Mouse (Mus musculus) liver, embryonic 14.5 days (tissue): ENCODE measurements around the gene Ppp1r14b. TPM values are rescaled to one million over a fixed set of nuclear protein-coding genes. Genes with fewer than 3 reads are reported as not detected.

ENCODE experiments used
- ATAC-seq: fragments of 200-750 bp; cut with Nextera tagmentation; 2 replicates; pipeline ENCODE4 v1.8.0; 2017; ENCODE audit warnings: moderate number of reproducible peaks, mild to moderate bottlenecking, moderate library complexity; ENCODE audit not compliant: insufficient read depth
- DNase-seq, 3 experiments: peaks; one replicate each; pipeline ENCODE4 v3.0.0-alpha.2; 2012 to 2013; ENCODE audit warnings: low read depth in 3 of 3, low spot score in 3 of 3
- H3K27ac ChIP-seq: fragments of 300-500 bp; sonication (generic); 2 replicates; pipeline ENCODE4 v1.5.1; 2014; ENCODE audit warnings: moderate library complexity, mild to moderate bottlenecking, control low read depth, inconsistent platforms
- H3K27me3 ChIP-seq: fragments of 300-500 bp; sonication (generic); 2 replicates; pipeline ENCODE4 v1.6.1; 2014; ENCODE audit warnings: mild to moderate bottlenecking, low read length, moderate library complexity; ENCODE audit not compliant: control insufficient read depth, insufficient read depth
- H3K36me3 ChIP-seq: fragments of 300-500 bp; sonication (generic); replicated peaks from 2 replicates; pipeline ENCODE4 v1.6.1; 2014; ENCODE audit warnings: low read depth; ENCODE audit not compliant: control insufficient read depth, insufficient read depth
- H3K4me1 ChIP-seq, 2 experiments: fragments of 200-500 bp in 1 of 2; fragments of 300-500 bp in 1 of 2; sonication (generic) in 1 of 2; replicated peaks; 2 replicates each; pipeline ENCODE4 v1.6.1; 2012 to 2014; ENCODE audit warnings: antibody characterized with exemption in 1 of 2, inconsistent platforms in 1 of 2, low read length in 1 of 2; ENCODE audit not compliant: control insufficient read depth in 2 of 2, insufficient read depth in 2 of 2
- H3K4me2 ChIP-seq: fragments of 300-500 bp; sonication (generic); 2 replicates; pipeline ENCODE4 v1.6.1; 2014; ENCODE audit warnings: low read depth, mild to moderate bottlenecking, control low read depth, moderate library complexity
- H3K4me3 ChIP-seq, 2 experiments: fragments of 200-500 bp in 1 of 2; fragments of 300-500 bp in 1 of 2; sonication (generic) in 1 of 2; 2 replicates each; pipeline ENCODE4 v1.5.1; 2012 to 2014; ENCODE audit warnings: low read depth in 2 of 2, low read length in 2 of 2, mild to moderate bottlenecking in 2 of 2, control low read depth in 1 of 2, inconsistent platforms in 1 of 2, moderate library complexity in 1 of 2; ENCODE audit not compliant: insufficient read depth in 1 of 2
- H3K9ac ChIP-seq: fragments of 300-500 bp; sonication (generic); replicated peaks from 2 replicates; pipeline ENCODE4 v1.6.1; 2014; ENCODE audit warnings: mild to moderate bottlenecking, control low read depth, moderate library complexity
- H3K9me3 ChIP-seq: fragments of 300-500 bp; sonication (generic); 2 replicates; pipeline ENCODE4 v1.6.1; 2016; ENCODE audit warnings: low read length, mixed read lengths; ENCODE audit not compliant: control insufficient read depth
- CTCF ChIP-seq: IDR thresholded peaks from 2 replicates; pipeline ENCODE4 v1.5.1; 2016; ENCODE audit warnings: antibody characterized with exemption, low read depth, control low read depth
- EP300 ChIP-seq: IDR thresholded peaks from 2 replicates; pipeline ENCODE4 v1.6.1; 2016; ENCODE audit warnings: antibody characterized with exemption, low read depth
- WGBS: fragments of 180-500 bp; shearing (Covaris S2); extraction: QIAGEN DNeasy Blood & Tissue Kit; methylation state at CpG from one replicate; pipeline ENCODE4 v1.1.7; 2014; ENCODE audit not compliant: insufficient replicate concordance; 5-methylcytosine and 5-hydroxymethylcytosine counted together
- polyA plus RNA-seq, 2 experiments: library from polyadenylated mRNA; depleted of rRNA in 1 of 2; stranded (reverse) in 1 of 2; unstranded in 1 of 2; fragments of >200 nt; fragmentation: Nextera tagmentation in 1 of 2; extraction: Ambion mirVana in 1 of 2; gene quantifications; 2 replicates each; pipeline versions ENCODE4 v1.2.1 to v1.2.3; 2012 to 2014

Ppp1r14b gene
- polyA plus RNA-seq, 2 experiments: 69.6 to 74.0 TPM

DNA sequence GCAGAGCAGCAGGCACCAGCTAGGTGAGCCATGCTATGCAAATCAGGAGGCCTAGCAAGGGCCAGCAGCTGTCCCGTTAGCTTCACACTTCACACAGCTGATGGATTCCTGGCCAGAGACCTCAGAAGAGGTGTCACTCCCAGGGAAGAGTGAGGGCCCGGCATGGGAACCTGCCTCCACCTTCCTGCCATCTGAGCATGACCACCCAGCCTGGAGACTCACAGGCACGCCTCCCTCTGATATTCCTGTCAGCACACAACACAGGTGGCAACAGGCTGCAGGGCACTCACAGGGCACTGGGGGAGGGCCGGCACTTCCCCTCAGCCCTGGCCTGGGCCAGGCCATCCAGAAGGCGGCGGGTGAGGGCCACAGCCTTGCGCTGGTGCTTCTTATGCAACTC, 19.3 kb upstream of the Ppp1r14b start:
- DNase-seq: no peak
- Histone ChIP-seq H3K27me3 (no peaks in the 10 kb centered on the region), H3K4me3 (no peak overlapping the region), H3K4me1 (peaks cover 9 to 13% of the 10 kb centered on the region in 2 experiments), H3K9me3 (no peaks in the 10 kb centered on the region), H3K36me3 (no peaks in the 10 kb centered on the region), H3K4me2 (no peak overlapping the region), H3K27ac (no peak overlapping the region), H3K9ac (no peak overlapping the region)
- no peak for ATAC-seq
- 81% methylated on average over 7 of the region's 7 CpGs for WGBS
- TF ChIP-seq EP300 (no peak), CTCF (no peak)

DNA sequence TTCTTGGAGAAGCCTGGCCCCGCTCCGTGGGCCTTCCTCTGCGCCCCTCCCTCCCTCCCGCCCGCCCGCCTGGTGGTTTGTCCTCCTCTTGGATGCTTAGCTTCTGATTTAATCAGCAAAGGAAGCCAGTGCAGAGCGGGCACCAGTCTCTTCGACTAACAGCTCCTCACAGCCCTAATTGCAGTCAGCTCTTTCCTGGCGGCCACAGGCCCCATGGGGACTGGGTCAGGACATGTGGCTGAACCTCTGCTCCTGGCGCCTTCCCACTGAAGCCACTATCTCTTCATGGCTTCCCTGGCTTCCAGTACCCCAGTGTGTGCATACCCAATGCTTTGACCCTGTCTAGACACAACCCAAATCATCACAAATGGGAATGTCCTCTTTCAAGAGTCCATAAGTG, 18.3 kb upstream of the Ppp1r14b start:
- Histone ChIP-seq H3K9ac (no peak overlapping the region), H3K9me3 (no peaks in the 10 kb centered on the region), H3K4me3 (no peak overlapping the region), H3K4me2 (no peak overlapping the region), H3K27me3 (no peaks in the 10 kb centered on the region), H3K4me1 (peaks cover 8 to 9% of the 10 kb centered on the region in 2 experiments), H3K36me3 (no peaks in the 10 kb centered on the region), H3K27ac (no peak overlapping the region)
- DNase-seq: no peak
- TF ChIP-seq EP300 (no peak), CTCF (no peak)
- no peak for ATAC-seq
- 67% methylated on average over 10 of the region's 10 CpGs for WGBS

DNA sequence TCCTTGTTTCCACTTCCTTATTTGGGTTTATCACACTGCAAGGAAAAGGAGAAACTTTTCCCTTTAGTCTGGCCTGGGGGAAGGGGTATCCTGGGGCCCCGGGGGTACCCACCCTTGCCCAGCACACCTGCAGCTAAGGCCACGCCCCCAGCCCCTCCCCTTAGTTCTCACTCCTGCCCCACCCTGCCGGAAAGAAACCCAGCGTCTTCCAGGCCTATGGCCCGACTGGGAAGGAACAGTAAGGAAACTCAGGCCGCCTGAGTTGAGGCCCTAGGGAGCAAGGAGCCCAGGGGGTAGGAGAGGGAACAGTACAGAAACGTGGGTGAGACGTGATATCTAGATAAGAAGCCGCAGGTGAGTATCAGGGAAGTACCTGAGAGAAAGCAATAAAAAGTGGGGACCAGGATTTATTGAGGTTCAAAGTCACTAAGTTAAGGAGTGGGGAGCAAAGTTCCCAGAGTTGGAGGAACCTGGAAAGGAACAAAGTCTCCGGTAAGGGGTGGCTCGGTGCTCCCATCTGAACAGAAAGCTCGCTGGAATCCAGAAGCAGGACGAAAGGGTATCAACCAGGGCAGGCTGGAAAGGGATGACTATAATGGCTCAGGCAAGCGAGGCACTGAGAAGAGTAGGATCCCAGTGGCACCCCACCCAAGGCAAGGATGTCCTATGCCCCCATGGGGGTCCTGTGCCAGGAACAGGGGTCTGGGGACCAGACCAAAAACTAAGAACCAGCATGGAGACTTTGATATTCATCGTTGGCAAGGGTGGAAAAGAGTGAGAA, 6.1 kb upstream of the Ppp1r14b start:
- no peak for TF ChIP-seq CTCF
- no peak for TF ChIP-seq EP300
- peak overlapping the region; percentile 53 to 66 for H3K4me3 ChIP-seq
- H3K27ac ChIP-seq: no peak overlapping the region
- DNase-seq (no peak), ATAC-seq (no peak)
- peak overlapping the region; percentile 91 for H3K4me2 ChIP-seq
- H3K36me3 ChIP-seq: no peaks in the 10 kb centered on the region
- WGBS: 10% methylated on average over 15 of the region's 15 CpGs
- no peak overlapping the region for H3K9ac ChIP-seq
- H3K9me3 ChIP-seq: no peaks in the 10 kb centered on the region
- peaks cover 19 to 20% of the 10 kb centered on the region in 2 experiments for H3K4me1 ChIP-seq
- peaks cover 3% of the 10 kb centered on the region; the same call in 1 of the 2 replicates for H3K27me3 ChIP-seq

DNA sequence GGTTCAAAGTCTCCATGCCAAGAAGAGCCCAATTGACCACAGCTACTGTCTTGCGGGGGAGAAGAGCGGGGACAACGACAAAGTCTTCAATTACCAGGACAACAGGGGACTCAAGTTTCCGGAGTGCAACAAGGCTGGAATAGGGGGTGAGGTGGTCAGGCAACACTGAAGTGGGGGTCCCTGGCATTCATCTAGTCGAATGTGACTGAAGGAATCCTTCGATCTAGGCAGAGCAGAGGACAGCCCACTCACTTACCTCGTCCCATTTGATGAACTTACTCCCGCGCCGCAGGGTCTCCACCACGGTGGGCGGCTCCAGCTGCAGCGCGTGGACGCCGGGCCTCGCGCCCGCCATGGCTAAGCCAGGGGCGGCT, 5.5 kb upstream of the Ppp1r14b start:
- WGBS: under 1% methylated on average over 20 of the region's 20 CpGs
- no peak for ATAC-seq
- peak overlapping the region; percentile 64 for H3K9ac ChIP-seq
- DNase-seq: no peak
- peak overlapping the region; percentile 53 to 66 for H3K4me3 ChIP-seq
- peaks cover 3% of the 10 kb centered on the region; the same call in 1 of the 2 replicates for H3K27me3 ChIP-seq
- no peaks in the 10 kb centered on the region for H3K9me3 ChIP-seq
- TF ChIP-seq EP300: no peak
- H3K4me1 ChIP-seq: peaks cover 24% of the 10 kb centered on the region in 2 experiments
- no peak overlapping the region for H3K27ac ChIP-seq
- H3K36me3 ChIP-seq: no peaks in the 10 kb centered on the region
- peak overlapping the region; percentile 91 for H3K4me2 ChIP-seq

DNA sequence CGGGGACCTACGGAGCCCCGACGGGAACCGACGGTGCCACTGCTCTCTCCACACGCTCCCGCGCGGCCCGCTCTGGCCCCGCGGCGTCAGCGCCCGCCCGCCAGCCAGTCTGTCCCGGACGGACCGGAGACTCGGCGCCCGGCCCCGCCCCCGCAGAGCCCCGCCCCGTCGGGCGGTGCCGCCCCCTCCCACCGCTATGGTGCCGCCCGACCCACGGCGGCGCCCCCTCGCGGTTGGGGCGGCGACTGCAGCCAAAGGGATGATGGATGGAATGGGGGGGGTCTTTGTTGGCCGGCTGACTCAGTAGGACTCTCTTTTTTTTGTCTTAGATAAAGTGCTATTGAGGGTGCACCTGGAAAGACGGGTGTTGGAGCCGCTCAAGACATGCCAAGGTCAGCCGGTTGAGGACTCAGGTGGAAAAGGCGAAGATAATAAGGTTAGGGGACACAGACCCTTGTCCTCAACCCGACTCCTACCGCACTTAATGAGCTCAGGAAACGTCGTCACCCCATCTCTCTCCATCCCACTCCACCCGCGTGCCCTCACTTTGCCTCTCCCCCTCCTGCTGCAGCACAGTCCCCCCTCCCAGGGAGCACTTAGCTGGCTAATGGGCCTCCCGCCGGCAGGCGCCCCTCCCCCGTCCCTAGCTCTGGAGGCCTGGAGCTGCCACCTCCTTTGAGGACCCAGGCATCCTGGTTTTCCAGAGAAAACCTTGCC, 4.9 kb upstream of the Ppp1r14b start:
- Histone ChIP-seq H3K9me3 (no peaks in the 10 kb centered on the region), H3K9ac (peak overlapping the region; percentile 64), H3K36me3 (no peaks in the 10 kb centered on the region), H3K4me3 (peak overlapping the region; percentile 53 to 66), H3K4me1 (peaks cover 24% of the 10 kb centered on the region in 2 experiments), H3K27me3 (peaks cover 3% of the 10 kb centered on the region; the same call in 1 of the 2 replicates), H3K4me2 (peak overlapping the region; percentile 91), H3K27ac (no peak overlapping the region)
- WGBS: 1% methylated on average over 55 of the region's 55 CpGs
- ATAC-seq: peak; percentile 76
- no peak for DNase-seq
- no peak for TF ChIP-seq EP300
- peak; percentile 79 for TF ChIP-seq CTCF
